Mouse (Mus musculus) lung, embryonic 14.5 days (tissue): Measurements from ENCODE around the gene Gtpbp6. TPM values are rescaled to one million over a fixed set of nuclear protein-coding genes. Genes with fewer than 3 reads are reported as not detected.

Experiments
- ATAC-seq: fragments of 200-750 bp; cut with Nextera tagmentation; 2 replicates; pipeline ENCODE4 v1.8.0; 2017; ENCODE audit warnings: mild to moderate bottlenecking, moderate TSS enrichment, moderate library complexity; ENCODE audit not compliant: insufficient read depth
- DNase-seq: peaks from one replicate; pipeline ENCODE4 v3.0.0-alpha.2; 2015
- H3K27ac ChIP-seq: fragments of 300-500 bp; sonication (generic); 2 replicates; pipeline ENCODE4 v1.5.1; 2014; ENCODE audit warnings: low read depth, mild to moderate bottlenecking, moderate library complexity
- H3K27me3 ChIP-seq: fragments of 300-500 bp; sonication (generic); 2 replicates; pipeline ENCODE4 v1.6.1; 2014; ENCODE audit warnings: low read length, control low read depth; ENCODE audit not compliant: insufficient read depth
- H3K36me3 ChIP-seq: fragments of 300-500 bp; sonication (generic); 2 replicates; pipeline ENCODE4 v1.6.1; 2014; ENCODE audit warnings: control low read depth; ENCODE audit not compliant: insufficient read depth
- H3K4me1 ChIP-seq: fragments of 300-500 bp; sonication (generic); 2 replicates; pipeline ENCODE4 v1.6.1; 2014; ENCODE audit warnings: antibody characterized with exemption, control low read depth; ENCODE audit not compliant: insufficient read depth
- H3K4me2 ChIP-seq: fragments of 300-500 bp; sonication (generic); 2 replicates; pipeline ENCODE4 v1.6.1; 2014; ENCODE audit warnings: mild to moderate bottlenecking
- H3K4me3 ChIP-seq: fragments of 300-500 bp; sonication (generic); 2 replicates; pipeline ENCODE4 v1.5.1; 2014; ENCODE audit warnings: low read depth, low read length
- H3K9ac ChIP-seq: fragments of 300-500 bp; sonication (generic); 2 replicates; pipeline ENCODE4 v1.6.1; 2014
- H3K9me3 ChIP-seq: fragments of 300-500 bp; sonication (generic); 2 replicates; pipeline ENCODE4 v1.6.1; 2016; ENCODE audit warnings: low read depth, low read length, control low read depth
- CTCF ChIP-seq: IDR thresholded peaks from 2 replicates; pipeline ENCODE4 v1.5.1; 2016; ENCODE audit warnings: antibody characterized with exemption, low read depth
- WGBS: fragments of 180-500 bp; shearing (Covaris S2); extraction: QIAGEN DNeasy Blood & Tissue Kit; methylation state at CpG from one replicate; pipeline ENCODE4 v1.1.7; 2014; 5-methylcytosine and 5-hydroxymethylcytosine counted together
- polyA plus RNA-seq: library from polyadenylated mRNA; unstranded; fragments of >200 nt; fragmentation: Nextera tagmentation; extraction: Ambion mirVana; gene quantifications from 2 replicates; pipeline ENCODE4 v1.2.1, GENCODE M21; 2014

Gtpbp6 gene
- 26.2 and 29.8 TPM in 2 replicates for polyA plus RNA-seq

DNA sequence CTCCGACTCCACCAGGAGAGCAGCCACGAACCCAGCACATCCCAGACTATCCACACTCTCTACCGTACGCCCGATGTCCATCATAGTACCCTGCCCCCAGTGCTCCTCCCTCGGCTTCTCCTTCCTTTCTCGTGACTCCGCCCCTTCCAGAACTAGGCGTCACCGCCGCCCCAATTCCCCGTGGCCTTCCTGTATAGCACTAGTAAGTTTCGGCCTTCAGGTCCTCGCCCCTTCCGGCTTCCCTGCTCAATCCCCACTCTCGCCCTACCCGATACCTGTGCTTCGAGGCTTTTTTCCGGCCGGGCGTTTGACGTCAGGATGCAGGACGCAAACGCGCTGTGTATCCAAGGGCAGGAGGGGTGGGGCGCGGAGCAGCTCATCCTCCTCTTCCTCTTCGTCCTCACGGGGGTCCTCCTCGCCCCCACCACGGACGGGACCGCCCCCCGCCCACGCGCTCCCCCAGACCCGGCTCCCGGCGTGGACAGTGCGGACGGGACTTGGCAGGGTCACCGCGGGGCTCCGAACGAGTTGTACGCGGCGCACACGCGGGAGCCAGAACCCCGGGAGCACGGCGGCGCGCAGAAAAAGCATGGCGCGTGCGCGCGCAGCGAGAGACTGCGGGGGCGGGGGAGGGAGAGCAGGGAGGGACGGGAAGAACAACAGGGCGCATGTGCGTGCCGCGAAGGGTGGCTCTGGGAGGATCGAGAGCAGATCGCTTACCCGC, at the start of gene Gtpbp6:
Gene Gtpbp6 (minus strand): TSS at position 617 of the 724 bp plus-strand sequence.
- H3K4me2 ChIP-seq = peak within 1 kb of the TSS; percentile 85
- peak within 1 kb of the TSS; percentile 99 for H3K27ac ChIP-seq
- H3K9ac ChIP-seq = peak within 1 kb of the TSS; percentile 89
- peaks cover 46% of the 10 kb centered on the region for H3K36me3 ChIP-seq
- WGBS = under 1% methylated on average over 71 of the region's 71 CpGs
- TF ChIP-seq CTCF = no peak
- peak; percentile 86 for ATAC-seq
- H3K4me3 ChIP-seq = peak within 1 kb of the TSS; percentile 78
- peaks cover 5% of the 10 kb centered on the region; the same call in 1 of the 2 replicates for H3K9me3 ChIP-seq
- H3K27me3 ChIP-seq = no peaks in the 10 kb centered on the region
- H3K4me1 ChIP-seq = peaks cover 7% of the 10 kb centered on the region; the same call in 1 of the 2 replicates
- peak; percentile 97 for DNase-seq

- no peaks in the 10 kb centered on the region for H3K4me1 ChIP-seq
- no peak overlapping the region for H3K27ac ChIP-seq
- TF ChIP-seq CTCF = peak; percentile 46
- no peak overlapping the region for H3K9ac ChIP-seq
- ATAC-seq (no peak), DNase-seq (peak; percentile 42)
- no peak overlapping the region for H3K4me2 ChIP-seq
- no peaks in the 10 kb centered on the region for H3K27me3 ChIP-seq
- H3K9me3 ChIP-seq = no peaks in the 10 kb centered on the region
- peaks cover 62% of the 10 kb centered on the region for H3K36me3 ChIP-seq
- WGBS = 85% methylated on average over 5 of the region's 5 CpGs
- no peak overlapping the region for H3K4me3 ChIP-seq
Observed at GRCm38 (mm10) chr5:110143007-110143406, 35.0 kb upstream of the Gtpbp6 start.

DNA sequence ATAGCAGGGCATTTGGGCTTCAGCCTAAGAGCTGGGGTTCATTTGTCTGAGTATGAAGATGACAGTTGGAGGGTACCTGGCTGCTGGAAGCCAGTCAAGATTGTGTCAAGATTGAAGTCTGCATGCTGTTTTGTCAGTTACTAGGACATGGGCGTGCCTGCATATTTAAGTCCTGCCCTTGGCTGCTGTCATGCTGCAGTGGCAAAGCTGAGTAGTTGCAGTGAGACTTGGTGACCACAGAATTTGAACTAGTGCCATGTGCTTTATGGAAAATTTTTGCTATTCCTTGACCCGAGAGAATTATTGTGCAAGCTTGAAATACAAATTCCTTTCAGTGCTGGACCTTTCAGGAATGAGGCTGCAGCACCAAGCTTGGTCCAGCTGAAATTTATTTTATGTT, 34.3 kb upstream of the Gtpbp6 start:
- TF ChIP-seq CTCF = no peak

GRCm38 (mm10) chr5:110140424-110140823, 32.4 kb upstream of the Gtpbp6 start:
- H3K36me3 ChIP-seq = peaks cover 43% of the 10 kb centered on the region
- H3K9ac ChIP-seq = no peak overlapping the region
- H3K27me3 ChIP-seq = no peaks in the 10 kb centered on the region
- H3K4me1 ChIP-seq = no peaks in the 10 kb centered on the region
- H3K4me3 ChIP-seq = no peak overlapping the region
- no peak overlapping the region for H3K4me2 ChIP-seq
- no peak overlapping the region for H3K27ac ChIP-seq
- ATAC-seq (no peak), DNase-seq (no peak)
- WGBS = 82% methylated on average over 7 of the region's 7 CpGs
- no peaks in the 10 kb centered on the region for H3K9me3 ChIP-seq
- TF ChIP-seq CTCF = no peak

More for the DNA sequence above, 34.3 kb upstream of the Gtpbp6 start:
- 87% methylated on average over 2 of the region's 2 CpGs for WGBS
- Histone ChIP-seq H3K4me3 (no peak overlapping the region), H3K36me3 (peaks cover 57% of the 10 kb centered on the region), H3K27me3 (no peaks in the 10 kb centered on the region), H3K27ac (no peak overlapping the region), H3K9me3 (no peaks in the 10 kb centered on the region), H3K4me2 (no peak overlapping the region), H3K9ac (no peak overlapping the region), H3K4me1 (no peaks in the 10 kb centered on the region)
- no peak for DNase-seq
- ATAC-seq = no peak

GRCm38 (mm10) chr5:110139325-110139724, 31.3 kb upstream of the Gtpbp6 start:
- Histone ChIP-seq H3K27me3 (no peaks in the 10 kb centered on the region), H3K4me2 (no peak overlapping the region), H3K9me3 (peaks cover 4% of the 10 kb centered on the region; the same call in 1 of the 2 replicates), H3K4me1 (no peaks in the 10 kb centered on the region), H3K9ac (no peak overlapping the region), H3K36me3 (peaks cover 32% of the 10 kb centered on the region), H3K4me3 (no peak overlapping the region), H3K27ac (no peak overlapping the region)
- ATAC-seq (no peak), DNase-seq (no peak)
- 94% methylated on average over 3 of the region's 3 CpGs for WGBS
- TF ChIP-seq CTCF = no peak

DNA sequence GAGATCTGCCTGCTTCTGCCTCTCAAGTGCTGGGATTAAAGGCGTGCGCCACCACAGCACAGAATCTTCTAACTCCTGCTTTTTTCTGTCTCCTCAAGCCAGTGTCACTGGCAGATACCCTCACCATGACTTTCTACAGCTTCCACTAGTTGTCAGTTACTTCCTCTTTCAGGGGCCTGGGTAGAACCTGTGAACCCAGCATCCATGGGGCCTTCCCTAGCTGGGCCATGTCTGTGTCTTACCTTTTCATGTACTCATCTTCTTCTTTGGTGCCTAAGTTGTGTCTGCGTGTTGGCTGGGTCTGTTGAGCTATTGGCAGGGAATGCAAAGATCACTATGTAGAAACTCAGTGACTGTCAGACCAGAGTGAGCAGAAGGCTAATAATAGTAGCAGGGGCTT, 29.8 kb upstream of the Gtpbp6 start:
- no peaks in the 10 kb centered on the region for H3K4me1 ChIP-seq

GRCm38 (mm10) chr5:110136087-110136464, 28.1 kb upstream of the Gtpbp6 start:
- 5% methylated on average over 18 of the region's 18 CpGs for WGBS
- Histone ChIP-seq H3K4me1 (no peaks in the 10 kb centered on the region), H3K27ac (peak overlapping the region; percentile 5; the same call in 1 of the 2 replicates), H3K36me3 (peaks cover 10% of the 10 kb centered on the region; the same call in 1 of the 2 replicates), H3K27me3 (no peaks in the 10 kb centered on the region), H3K9me3 (peaks cover 6% of the 10 kb centered on the region; the same call in 1 of the 2 replicates), H3K4me3 (peak overlapping the region; percentile 67), H3K4me2 (peak overlapping the region; percentile 82), H3K9ac (peak overlapping the region; percentile 63)
- DNase-seq (no peak), ATAC-seq (peak; percentile 53)
- TF ChIP-seq CTCF = no peak

More for the DNA sequence above, 29.8 kb upstream of the Gtpbp6 start:
- no peak overlapping the region for H3K4me3 ChIP-seq
- no peak overlapping the region for H3K9ac ChIP-seq
- H3K9me3 ChIP-seq = peaks cover 6% of the 10 kb centered on the region; the same call in 1 of the 2 replicates
- ATAC-seq (no peak), DNase-seq (no peak)
- H3K27ac ChIP-seq = no peak overlapping the region
- no peaks in the 10 kb centered on the region for H3K27me3 ChIP-seq
- no peak overlapping the region for H3K4me2 ChIP-seq
- 92% methylated on average over 3 of the region's 3 CpGs for WGBS
- TF ChIP-seq CTCF = no peak
- H3K36me3 ChIP-seq = peaks cover 20% of the 10 kb centered on the region; the same call in 1 of the 2 replicates
